In the genomic region with DNA sequence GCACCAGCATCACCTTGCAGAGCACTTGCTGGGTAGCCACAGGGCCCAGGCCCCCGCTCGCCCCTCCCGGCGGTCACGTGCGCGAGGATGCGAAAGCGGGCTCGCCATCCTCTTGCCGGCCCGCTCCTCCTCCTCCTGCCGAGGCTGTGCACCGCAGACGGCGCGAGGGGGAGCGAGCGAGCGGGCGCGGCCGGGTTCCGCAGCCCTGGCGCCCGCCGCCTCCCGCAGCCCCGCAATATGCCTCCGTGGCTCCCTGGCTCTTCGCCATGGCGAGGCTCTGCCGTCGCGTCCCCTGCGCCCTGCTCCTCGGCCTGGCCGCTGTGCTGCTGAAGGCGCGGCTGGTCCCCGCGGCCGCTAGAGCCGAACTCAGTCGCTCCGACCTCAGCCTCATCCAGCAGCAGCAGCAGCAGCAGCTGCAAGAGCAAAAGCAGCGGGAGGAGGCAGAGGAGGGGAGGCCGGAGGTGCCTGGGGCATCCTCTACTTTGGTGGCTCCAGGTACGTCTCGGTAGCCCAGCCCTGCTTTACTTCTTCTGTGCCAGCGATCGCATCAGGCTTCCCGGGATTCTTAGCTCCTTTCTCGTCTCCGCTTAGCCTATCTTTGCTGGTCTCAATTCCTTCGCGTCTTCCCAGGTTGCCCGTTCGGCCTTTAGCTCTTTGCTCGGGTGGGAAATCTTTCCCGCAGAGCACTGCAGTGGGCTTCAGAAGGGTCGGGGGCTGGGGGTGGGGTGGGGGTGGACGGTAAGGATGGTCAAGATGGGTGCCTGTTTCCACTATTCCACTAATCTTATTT, we compare ENCODE assay signal across 8 mouse cellular contexts. TPM values are rescaled to one million over a fixed set of nuclear protein-coding genes. Genes with fewer than 3 reads are reported as not detected.
DNase-seq lines count a peak whose midpoint lies in the region; ATAC-seq and TF ChIP-seq lines count a peak whose summit lies in the region.

A gene (plus strand): TSS at position 154 of the 790 bp plus-strand sequence.

- ATAC-seq in hindbrain, postnatal 0 days = peak; percentile 97

- peak within 1 kb of the TSS; percentile 86 for H3K4me3 ChIP-seq in gastrocnemius, adult 2 months
- peak within 1 kb of the TSS; percentile 88 for H3K4me3 ChIP-seq in hindbrain, postnatal 0 days (ENCODE audit: low read length)
- H3K4me3 ChIP-seq in left cerebral cortex, adult 2 months = peak within 1 kb of the TSS; percentile 89
- H3K4me3 ChIP-seq in macrophage (ENCODE audit: inconsistent target) = peak within 1 kb of the TSS; percentile 16; the same call in 1 of the 2 replicates

- H3K4me2 ChIP-seq in hindbrain, postnatal 0 days (ENCODE audit: low read depth, low read length) = peak within 1 kb of the TSS; percentile 63

- no peaks in the 10 kb centered on the region for H3K27me3 ChIP-seq in hindbrain, postnatal 0 days (ENCODE audit: insufficient read depth, low read length)

- WGBS in hindbrain, postnatal 0 days = under 1% methylated on average over 49 of the region's 63 CpGs
- WGBS in macrophage (ENCODE audit: missing documents) = 2% methylated on average over 63 of the region's 63 CpGs

- H3K36me3 ChIP-seq in hindbrain, postnatal 0 days (ENCODE audit: insufficient read depth, low read length) = no peaks in the 10 kb centered on the region
- no peaks in the 10 kb centered on the region for H3K36me3 ChIP-seq in macrophage (ENCODE audit: inconsistent target)

- intact Hi-C loops in gastrocnemius, adult 2 months (cut with DNase I) = no loop called here
- intact Hi-C loops in left cerebral cortex, adult 2 months (cut with DNase I) = loop anchor here (1.0 to 5.0 kb wide), 4 partner anchors 35 to 615 kb away; a partner anchor contains a TSS

- H3K4me1 ChIP-seq in hindbrain, postnatal 0 days (ENCODE audit: insufficient read depth, low read length) = peaks cover 5% of the 10 kb centered on the region; the same call in 1 of the 2 replicates

- H3K27ac ChIP-seq in gastrocnemius, adult 2 months = peak within 1 kb of the TSS; percentile 78
- H3K27ac ChIP-seq in hindbrain, postnatal 0 days = peak within 1 kb of the TSS; percentile 98
- H3K27ac ChIP-seq in left cerebral cortex, adult 2 months = peak within 1 kb of the TSS; percentile 100
- H3K27ac ChIP-seq in macrophage = no peak within 1 kb of the TSS

- no peaks in the 10 kb centered on the region for H3K9me3 ChIP-seq in hindbrain, postnatal 0 days (ENCODE audit: low read length)

- H3K9ac ChIP-seq in hindbrain, postnatal 0 days (replicated peaks; ENCODE audit: low read length) = peak within 1 kb of the TSS; percentile 94

- peak; percentile 73 for DNase-seq in R1 (ENCODE audit: low read depth, low spot score)
- DNase-seq in cerebellum, postnatal 25 days = peak; percentile 96 to 97
- peak; percentile 83 for DNase-seq in gastrocnemius, adult 2 months
- peak; percentile 91 for DNase-seq in hindbrain, postnatal 0 days (ENCODE audit: low spot score)
- DNase-seq in left cerebral cortex, adult 2 months (ENCODE audit: extremely low spot score in 1 of 2, low spot score in 2 of 2) = peak; percentile 90
- DNase-seq in right cerebral cortex, adult 18-20 months = peak; percentile 94
- DNase-seq in urinary bladder, postnatal 14 days (ENCODE audit: low spot score) = peak; percentile 69

- H3K79me2 ChIP-seq in macrophage (ENCODE audit: inconsistent target) = no peaks in the 10 kb centered on the region

- peak; percentile 30; the same call in 1 of the 2 replicates for TF ChIP-seq CTCF in gastrocnemius, adult 2 months (IDR thresholded peaks at IDR 0.05)
- TF ChIP-seq CTCF in hindbrain, postnatal 0 days (IDR thresholded peaks at IDR 0.05; ENCODE audit: low read depth) = peak; percentile 22; the same call in 1 of the 2 replicates
- TF ChIP-seq CTCF in left cerebral cortex, adult 2 months (IDR thresholded peaks at IDR 0.05) = peak; percentile 38

RNA-seq across cellular contexts. Expression of the gene that starts here (rescaled TPM):
- total RNA-seq in gastrocnemius, adult 2 months (2021) = 1 to 10 TPM in 1 of 2 experiments, under 1 TPM in 1; 0.79 to 1.4 TPM
- total RNA-seq in hindbrain, postnatal 0 days (2014; rRNA removed) = 70.3 and 75.5 TPM in 2 replicates
- 69.0 and 72.1 TPM in 2 replicates for polyA plus RNA-seq in hindbrain, postnatal 0 days (2015; fragmentation: Nextera tagmentation; extraction: Ambion mirVana)
- total RNA-seq in left cerebral cortex, adult 2 months (2021) = 100 to 1,000 TPM; 204 to 206 TPM
- 1 to 10 TPM in 1 of 26 experiments, under 1 TPM in 3, not detected in 22; 0.08 to 1.0 (median 0.13) TPM for total RNA-seq in macrophage (2018; cell fraction: chromatin; rRNA removed)
- under 1 TPM in 17 of 26 experiments, not detected in 9; 0.03 to 0.06 (median 0.04) TPM for total RNA-seq in macrophage (2018; cell fraction: cytosol; rRNA removed)
- total RNA-seq in macrophage (2018; cell fraction: nucleus; rRNA removed) = 1 to 10 TPM in 2 of 26 experiments, under 1 TPM in 4, not detected in 20; 0.10 to 6.4 (median 0.16) TPM
- polyA plus RNA-seq in macrophage (2018) = 0.09 TPM in 1 of 3 replicates, not detected in the others

Comparison
In these comparisons a context has a peak if more than half of its experiments do, and no peak if none do; other contexts are left out.
1. RNA of the gene that starts here (total RNA-seq): 204 to 206 TPM in left cerebral cortex, adult 2 months and 70.3 to 75.5 TPM in hindbrain, postnatal 0 days; 0.79 to 1.4 TPM in gastrocnemius, adult 2 months; every median in the first group is over 10 times any median in the second.
2. RNA of the gene that starts here (polyA plus RNA-seq): 69.0 to 72.1 TPM in hindbrain, postnatal 0 days; 0.09 TPM in macrophage; every median in the first group is over 10 times any median in the second.
3. H3K4me3 ChIP-seq: peak in every context shown above with its lines; median percentile 89 in left cerebral cortex, adult 2 months; 88 in hindbrain, postnatal 0 days; 86 in gastrocnemius, adult 2 months; 16 in macrophage.
4. Peak in every context shown above with its lines, with median percentiles within 50 percentile points of each other: DNase-seq and CTCF ChIP-seq.